Mouse (Mus musculus) ovary, postnatal 36 days (tissue): ENCODE measurements at regions not wholly inside any gene's neighbourhood (a gene's known extent, or its start where the extent isn't known, plus 50 kb on each side); places are given as distances from the start of the nearest gene placed in this dataset.

Source experiments
- DNase-seq: peaks from one replicate; pipeline ENCODE4 v3.0.0; 2022; ENCODE audit warnings: low spot score, mixed read lengths

DNA sequence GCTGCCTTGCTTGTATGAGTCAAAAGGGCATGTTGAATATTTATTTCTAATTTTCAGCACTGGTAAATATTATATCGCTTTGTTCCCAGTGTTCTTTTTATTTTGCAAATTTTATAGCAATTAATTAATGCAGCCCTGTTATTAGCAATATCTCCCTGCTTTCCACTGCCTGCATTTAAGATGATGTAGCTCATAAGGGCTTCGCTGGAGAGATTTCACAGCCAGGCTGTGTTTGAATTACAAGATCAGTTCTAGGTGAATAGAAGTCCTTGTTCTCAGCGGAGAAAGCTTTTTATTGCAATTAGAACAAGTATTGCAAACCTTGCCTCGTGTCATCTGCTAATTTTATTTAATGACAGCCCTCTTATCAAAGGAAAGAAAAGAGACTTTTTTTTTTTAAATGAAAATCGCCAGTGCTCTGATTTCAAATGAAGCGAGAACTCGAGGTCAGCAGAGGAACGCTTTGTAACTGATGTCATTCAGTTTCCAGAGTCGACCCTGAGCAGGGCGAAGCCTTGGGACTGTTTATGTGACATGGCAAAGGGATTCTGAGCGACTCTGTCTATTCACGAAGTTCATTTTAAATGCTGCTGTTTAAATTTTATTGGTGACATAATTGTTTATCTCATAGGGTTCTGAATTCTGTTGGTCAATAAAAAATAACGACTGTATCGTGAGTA is 378.7 kb upstream of the Mki67 start:
- no peak for DNase-seq

DNA sequence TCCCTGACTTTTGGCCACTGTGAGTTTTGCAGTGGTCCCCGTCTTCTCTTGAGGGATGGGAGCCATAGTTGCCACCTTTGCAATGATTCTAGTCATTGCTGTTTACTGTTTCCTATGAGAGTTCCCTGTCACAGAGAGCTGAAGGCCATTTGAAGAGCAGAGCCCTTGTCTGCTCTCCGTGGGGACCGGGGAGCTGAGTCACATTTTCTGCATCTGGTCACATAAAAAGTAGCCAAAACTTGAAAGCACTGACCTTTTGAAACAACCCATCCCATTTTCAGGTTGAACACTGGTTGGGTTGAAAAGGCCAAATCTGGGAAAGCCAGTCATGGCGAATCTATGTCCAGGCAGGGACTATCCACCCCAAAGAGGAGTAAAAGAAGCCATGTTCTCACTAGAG is 387.9 kb upstream of the Mki67 start:
- no peak for DNase-seq

DNA sequence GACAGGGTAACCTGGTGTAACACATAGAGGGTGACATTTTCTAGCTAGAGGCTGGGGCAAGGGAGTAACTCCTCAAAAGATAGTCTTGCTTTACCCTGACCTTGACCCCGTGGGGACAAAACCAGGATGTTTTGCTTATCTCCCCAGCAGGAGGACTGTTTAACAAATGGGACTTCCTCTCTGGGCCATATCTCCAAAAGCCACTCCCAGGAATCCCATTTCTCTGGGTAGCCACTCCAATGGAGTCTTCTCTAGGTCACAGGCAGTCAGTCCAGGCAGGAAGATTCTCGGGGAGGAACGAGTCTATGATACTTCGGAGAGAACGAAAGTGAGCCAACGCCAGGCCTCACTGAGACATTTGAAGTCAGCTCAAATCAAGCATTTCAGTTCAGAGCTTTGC is 396.0 kb upstream of the Mki67 start:
- no peak for DNase-seq

DNA sequence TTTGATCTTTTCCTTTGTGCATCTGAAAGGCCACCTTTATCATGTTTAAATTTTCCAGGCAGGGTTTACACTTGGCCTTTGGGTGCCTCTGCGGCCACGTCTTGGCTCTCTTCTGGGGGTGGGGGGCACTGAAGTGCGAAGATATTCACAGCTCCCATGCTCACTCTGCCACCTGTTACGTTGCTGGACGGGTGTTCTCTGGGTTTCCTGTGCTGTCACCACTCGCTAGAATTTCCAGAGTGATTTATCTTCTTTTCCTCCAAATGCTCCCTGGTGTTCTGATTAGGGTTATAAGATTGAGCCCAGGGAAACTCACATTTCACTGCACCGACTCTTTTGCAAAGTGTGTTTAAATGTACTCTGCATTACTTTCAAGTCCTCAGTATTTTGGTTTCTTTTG is 404.8 kb upstream of the Mki67 start:
- no peak for DNase-seq

DNA sequence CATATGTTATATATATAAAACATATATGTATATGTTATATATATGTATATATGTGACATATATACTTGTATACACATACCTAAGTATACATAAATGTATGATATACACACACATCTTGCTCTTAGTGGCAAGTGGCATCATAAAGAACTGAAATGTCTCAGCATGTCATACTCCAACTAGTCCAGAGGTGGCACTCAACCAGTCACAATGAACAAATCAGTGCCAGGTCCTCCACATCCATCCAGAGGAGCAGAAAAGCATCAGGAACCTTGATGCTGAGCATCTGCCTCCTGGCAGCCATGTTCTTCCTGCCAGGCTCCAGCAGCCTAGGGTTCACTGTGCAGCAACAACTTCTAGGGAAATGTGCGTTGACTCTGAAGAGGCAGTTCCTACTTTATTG is 405.2 kb upstream of the Mki67 start:
- DNase-seq: no peak

DNA sequence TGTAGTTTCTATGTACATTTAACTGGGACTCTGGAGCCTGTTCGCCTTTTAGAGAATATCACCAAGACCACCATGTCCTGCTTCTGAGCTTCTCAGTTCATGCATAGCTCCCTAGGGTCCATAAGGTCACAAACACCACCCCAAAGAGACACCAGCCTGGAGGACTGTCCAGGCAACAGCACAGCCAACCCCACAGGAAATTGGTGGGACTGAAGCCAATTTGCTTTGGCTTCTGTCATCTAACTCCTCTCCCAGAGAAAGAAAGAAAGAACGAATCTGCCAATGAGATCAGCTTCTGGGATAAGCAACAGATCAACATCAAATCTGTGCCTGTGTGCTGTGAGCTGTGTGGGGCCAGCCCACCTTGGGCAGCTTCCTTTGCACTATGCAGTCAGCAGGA is 408.6 kb upstream of the Mki67 start:
- DNase-seq: no peak

DNA sequence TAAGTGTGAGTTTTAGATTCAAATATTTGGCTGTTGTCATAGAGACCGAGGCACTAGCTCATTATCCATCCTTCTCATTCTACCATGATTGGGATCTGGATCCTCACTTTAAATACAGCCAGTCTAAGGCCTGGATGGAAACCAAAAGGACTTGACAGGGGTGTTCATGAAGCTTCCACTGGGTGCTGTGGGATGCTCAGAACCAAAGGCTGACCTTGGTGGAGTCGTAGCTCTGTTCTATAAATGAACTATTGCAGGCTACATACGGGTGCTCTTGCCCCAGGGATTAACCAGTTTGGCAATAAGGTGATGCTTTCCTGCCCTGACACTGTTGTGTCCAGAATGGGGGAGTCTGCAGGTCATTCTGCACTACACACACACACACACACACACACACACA is 410.2 kb upstream of the Mki67 start:
- no peak for DNase-seq

DNA sequence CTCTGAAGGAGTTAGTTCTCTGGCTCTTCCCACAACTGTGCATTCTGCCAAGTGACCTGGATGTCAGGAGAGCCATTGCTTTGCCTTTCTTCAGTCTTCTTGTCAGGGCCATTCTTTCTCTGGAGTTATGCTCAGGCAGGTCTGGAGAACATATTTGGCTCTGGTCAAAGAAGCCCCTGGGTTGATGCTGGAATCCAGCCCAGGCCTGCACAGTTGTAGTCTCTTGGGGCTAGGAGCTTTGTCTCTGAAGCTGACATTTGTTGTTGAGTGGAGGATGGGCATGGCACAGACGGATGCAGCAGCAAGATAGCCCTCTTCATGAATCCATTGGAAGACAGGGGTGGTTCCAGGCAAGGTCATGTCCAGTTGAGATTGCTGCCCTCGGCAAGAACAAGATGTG is 411.4 kb upstream of the Mki67 start:
- no peak for DNase-seq

DNA sequence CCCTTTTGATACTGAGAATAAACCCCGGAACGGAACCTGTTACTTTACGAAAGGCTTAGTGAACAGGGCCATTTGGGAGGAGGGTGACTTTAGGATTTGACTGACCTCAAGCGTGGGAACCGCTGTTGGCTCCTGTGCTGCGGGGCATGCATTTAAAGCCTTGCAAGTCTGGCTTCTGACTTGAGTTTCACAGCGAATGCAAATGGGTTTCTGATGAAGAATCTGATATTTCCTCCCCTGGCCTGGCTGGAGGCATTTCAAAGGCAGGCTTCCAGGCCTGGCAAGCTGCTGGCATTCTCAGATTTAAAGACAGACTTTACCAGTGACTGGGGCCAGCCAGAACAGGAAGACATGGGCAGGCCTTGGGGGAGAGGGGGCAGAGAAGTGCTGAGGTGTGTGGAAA is 413.6 kb upstream of the Mki67 start:
- DNase-seq: no peak

DNA sequence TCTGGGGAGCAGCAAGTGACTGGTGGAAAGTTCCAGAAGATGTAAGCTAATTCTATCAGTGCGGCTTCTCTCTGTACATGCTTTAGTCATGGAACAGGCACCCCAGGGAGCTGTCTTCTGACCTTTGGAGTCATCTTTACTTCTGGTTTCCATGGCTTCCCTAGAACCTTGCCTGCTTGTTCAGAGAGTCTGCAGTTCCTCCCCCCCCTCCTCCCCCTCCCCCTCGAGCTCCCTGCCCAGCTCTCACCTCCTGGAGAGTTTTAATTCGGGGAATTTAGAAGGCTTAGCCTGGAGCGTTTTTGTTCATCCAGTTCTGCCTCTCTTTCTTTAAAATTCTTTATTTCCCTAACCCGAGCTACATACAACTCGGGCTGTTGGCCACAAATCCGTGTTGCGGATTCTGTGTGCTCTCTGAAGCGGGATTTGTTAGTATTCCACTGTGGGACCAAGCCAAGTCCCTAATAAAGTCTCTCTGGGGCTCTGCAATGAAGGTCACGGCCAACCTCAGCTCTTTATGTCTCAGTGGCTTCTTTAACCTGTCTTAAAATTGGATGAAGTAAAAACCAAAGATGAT is 414.6 kb upstream of the Mki67 start:
- no peak for DNase-seq

DNA sequence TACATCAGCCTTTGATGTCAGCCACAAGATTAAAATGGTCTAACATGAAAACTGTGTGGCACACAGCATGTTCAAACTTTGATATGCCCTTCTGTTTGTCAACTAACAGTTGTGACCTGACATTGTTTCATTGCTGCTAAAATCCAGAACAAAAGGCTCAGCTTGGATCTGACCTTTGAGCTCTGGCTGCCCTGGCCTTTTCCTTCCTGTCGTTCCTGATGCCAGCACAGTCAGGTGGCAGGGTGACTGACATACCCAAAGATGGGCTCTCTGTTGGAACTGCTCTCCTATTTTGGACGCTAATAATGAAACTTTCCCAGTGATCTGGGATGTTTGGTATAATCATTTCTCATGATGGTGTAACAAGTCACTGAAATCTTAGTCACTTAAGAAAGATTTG is 416.8 kb upstream of the Mki67 start:
- no peak for DNase-seq

DNA sequence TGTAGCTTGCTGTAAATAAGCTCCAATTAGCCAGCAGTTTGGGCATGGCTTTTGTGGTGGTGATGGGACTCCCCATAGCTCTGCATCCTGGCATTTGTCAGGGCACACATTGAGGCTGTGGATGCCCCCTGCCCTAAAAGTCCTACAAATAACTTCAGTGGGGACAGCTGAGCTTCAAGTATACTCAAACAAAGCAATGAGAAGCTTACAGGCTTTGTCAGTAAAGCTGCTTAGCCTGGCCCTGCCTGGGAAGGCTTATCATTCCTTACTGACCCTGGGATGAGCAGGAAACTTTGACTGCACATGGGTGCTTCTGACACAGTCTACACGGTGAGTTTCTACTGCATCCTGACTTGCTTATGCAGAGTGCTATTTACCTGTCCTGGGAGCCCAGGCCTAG is 420.5 kb upstream of the Mki67 start:
- DNase-seq: no peak

DNA sequence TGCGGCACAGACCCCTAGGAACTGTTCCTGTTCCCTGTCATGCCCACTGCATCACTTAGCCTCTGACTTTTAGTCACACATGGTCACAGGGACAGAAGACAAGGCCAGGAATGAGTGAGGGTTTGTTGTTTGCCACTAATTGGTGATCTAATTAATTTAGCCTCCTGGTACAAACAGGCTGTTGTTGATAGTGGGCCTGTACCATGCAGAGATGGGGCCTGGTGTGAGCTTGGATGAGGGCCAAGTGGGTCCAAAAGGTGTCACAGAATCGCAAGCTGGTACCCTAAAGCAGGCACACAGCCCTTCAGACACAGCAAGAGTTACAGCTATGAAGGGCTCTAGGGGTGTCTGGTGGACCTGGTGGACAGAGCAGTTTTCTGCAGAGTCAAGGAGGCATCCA is 421.2 kb upstream of the Mki67 start:
- DNase-seq: no peak

DNA sequence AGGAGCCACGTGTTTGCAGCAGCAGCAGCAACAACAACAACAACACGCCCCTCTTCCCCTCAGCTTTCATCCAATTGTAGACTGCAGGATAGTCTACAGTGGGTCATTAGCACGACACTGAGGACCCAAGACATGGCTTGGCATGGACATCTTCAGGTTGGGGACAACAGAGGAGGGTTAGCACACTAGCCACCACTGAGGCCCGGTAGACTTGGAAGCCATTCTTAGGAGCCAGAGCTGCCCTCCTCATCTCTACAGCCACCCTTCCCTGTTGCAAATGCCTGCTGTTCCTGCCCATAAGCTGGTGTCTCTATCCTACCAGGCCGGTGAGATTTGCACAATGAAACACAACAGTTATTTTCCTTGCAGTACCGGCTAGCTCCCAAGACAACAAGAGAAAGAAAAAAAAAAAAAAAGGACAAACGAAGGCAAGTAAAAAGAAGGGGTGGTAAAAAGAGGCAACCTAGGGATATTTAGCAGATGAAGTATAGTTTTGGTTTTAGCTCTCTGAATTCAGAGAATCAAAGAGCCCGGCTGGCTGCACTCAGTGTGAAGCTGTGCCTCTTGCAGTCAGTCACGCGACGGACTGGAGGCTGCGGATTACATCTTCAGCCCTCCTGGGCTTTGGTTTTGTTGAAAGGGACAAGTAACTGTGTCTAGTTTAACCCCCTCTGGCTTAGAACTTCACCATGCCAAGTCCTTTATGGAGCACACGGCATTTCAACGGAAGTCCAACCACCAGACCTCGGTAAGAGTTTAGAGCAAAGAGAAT is 421.9 kb upstream of the Mki67 start:
- no peak for DNase-seq

DNA sequence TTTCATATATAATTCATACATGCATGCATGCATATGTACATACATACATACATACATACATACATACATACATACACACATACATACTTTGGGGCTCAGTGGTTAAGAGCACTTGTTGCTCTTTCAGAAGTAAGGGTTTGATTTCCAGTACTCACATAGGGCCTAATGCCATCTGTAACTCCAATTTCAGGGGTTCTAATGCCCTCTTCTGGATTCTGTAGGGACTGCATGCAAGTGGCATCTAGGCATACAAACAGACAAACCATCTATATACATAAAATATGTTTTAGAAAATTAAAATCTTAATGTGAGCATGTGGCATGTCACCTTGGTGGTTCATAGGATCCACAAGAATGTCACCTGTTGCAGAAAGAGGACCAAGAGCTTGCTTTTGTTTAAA is 426.7 kb upstream of the Mki67 start:
- DNase-seq: no peak

DNA sequence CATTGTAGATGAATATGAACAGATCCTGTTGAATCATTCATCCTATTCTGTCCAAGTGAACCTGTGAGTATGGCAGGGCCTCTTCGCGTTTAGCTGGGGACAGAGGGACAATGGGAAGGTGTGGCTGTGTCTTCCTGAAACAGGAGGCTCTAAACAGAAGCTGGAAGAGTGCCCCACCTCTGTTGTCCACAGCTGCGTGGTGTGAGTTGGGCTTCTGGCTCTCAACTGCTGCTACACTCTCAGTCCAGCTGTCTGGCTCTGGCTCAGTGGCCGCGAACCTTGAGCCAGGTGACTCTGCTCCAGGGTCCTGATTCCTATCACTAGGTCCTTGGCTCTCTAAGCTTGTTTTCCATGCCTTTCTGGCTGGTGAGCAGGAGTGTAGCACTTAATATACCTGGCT is 434.0 kb upstream of the Mki67 start:
- DNase-seq: no peak

DNA sequence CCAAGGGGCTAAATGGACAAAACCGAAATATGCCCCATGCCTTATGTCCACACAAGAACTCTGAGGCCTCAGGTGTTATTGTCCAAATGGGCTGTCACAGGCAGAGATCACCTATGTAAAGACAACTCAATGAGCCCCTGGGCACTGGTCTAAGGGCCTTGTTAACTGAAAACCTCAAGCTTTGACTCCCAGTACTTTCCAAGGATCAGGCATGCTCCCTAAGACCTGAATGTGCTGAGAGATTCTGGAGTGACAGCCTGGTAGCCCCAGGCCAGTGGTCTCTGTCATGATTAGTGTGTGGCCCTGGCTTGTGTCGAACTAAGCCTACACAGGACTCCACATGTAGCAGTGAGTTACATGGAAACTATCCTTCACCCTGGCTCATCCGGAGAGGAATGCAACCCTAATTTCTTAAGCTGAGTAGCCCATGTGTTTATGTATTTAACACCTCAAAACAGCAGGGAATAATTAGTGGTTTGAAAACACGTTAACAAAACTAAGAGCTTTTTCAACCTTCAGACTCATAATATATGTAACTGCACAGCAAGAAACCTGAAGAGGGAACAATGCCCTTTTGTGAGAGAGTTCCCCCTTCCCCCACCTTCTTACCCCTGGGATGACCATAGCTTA is 435.3 kb upstream of the Mki67 start:
- DNase-seq: no peak

DNA sequence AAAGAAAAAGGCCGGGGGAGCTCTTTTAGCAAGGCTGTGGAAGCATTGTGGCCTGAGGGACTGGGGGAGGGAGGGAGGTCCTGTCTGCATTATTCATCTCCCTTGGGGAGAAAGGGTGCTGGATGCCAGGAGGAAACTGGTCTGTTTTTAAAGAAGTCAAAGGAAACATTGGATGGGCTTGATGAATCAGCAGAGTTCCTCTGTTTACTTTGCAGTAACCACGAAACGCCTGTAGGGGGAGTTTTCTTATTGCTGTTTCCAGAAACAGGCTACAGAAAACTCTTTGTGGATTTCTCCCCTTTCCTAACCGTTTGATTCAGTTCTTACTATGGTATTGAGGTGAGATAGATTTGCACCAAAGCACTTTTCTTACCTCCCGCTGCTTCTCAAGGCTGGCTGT is 436.3 kb upstream of the Mki67 start:
- no peak for DNase-seq

DNA sequence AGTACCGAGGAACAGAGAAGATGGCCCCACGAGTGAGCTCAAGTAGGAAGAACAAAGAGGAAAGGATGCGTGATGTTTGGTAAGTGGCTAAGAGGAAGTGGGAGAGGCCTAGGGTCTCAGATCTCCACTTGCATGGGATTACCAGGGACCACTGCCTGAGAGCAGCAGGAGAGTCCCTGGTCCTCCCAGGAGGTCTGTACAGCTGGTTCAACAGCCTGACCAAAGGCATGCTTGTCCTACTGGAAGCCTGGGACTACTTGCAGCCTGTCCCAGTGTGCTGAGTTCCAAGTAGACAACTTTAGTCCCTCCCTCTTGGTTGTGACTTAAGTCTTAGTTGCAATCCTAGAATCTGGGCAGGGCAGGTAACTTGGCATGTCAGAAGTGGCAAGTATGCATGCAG is 437.5 kb upstream of the Mki67 start:
- no peak for DNase-seq

DNA sequence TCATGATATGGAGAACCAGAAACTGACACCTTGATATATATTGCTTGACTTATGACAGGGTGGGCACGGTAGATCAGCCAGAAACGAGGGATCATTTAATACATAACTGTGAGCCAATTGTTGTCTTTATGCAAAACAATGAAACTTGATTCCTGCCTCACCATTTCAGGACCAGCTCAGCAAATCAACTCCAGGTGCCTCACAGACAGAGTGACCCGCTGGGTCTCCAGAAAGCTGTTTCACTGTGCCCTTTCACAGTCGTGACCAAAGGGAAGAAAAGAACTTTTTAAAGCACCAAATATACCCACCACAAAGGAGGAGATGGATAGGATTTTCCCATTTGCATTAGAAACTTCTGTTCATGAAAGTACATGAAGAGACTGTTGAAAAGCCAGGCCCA is 443.0 kb upstream of the Mki67 start:
- DNase-seq: no peak

DNA sequence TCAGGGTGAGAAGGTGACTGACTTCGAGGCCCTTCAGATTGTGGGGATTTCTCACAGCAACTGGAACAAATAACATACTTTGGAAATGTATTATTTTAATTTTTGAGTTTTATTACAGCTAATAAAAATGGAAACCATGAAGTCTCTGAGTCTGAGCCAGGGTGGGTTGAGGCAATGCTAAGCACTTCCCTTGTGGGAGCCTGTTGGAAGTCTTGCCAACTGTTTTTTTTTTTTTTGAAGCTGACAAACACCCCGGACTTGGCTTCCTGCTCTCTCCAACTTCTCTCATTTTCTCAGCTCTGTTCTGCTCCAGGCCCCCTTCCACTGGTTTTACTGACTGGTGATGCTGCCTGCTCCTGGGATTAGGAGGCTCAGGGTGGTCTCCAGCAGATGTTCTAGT is 445.4 kb upstream of the Mki67 start:
- no peak for DNase-seq

DNA sequence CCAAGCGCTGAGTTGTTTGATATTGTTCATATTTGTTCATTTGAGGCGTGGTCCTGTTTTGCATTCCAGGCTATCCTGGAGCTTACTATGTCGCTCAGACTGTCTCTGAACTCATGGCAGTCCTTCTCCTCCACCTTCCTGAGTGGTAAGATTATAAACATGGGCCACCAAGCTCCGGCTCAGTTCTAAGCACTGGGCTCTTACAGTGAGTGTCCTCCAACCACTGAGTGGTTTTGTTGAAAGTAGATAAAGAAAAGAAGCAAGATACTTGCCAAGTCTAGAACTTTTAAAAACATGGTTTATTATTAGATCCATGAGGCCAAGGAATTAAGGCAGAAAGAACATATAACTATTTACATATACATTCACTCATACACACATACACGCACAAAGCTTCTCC is 448.7 kb upstream of the Mki67 start:
- DNase-seq: no peak

DNA sequence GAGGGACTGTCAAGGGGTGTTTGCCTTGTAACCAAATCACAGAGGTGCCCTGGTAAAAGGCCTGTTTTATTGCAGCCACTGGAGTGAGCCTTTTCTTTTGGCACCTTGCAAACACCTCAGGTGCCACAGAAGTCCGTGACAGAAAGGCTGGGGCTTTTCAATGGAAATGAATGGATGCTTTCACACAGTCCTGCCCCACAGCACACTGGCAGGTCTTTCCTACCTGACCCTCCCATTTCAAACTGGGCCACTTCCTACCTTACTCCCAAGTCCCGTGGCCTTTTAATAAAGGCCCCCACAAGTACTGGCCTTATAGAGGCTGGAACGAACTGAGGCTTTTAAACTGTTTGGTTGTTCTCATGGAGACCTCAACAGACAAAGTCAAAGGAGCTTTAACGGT is 453.1 kb upstream of the Mki67 start:
- DNase-seq: no peak
